Mouse (Mus musculus): ENCODE measurements at regions not wholly inside any gene's neighbourhood (a gene's known extent, or its start where the extent isn't known, plus 50 kb on each side); places are given as distances from the start of the nearest gene placed in this dataset.

DNA sequence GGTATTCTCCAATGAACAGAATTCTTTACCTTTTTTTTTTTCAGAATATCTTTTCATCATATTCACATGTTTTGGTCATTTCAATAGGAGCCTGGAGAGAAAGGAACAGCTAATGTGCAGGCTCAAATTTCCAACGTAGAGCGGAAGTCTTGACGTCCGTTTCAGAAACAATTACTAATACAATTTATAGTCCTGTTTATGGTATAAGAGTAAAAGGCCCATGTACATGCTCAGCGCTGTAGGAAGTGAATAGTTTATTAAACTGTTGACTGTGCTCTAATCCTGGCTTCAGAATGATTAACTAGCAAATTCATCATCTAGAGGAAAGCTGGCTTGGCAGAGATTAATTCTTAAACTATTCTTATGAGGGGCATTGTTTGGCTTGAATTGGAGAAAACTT is 142.1 kb downstream of the Pik3r1 start:
- no peak for ATAC-seq (ENCODE audit: low FRiP score)
- H3K4me2 ChIP-seq = no peak overlapping the region
- no peaks in the 10 kb centered on the region for H3K9me3 ChIP-seq
- peaks cover 5% of the 10 kb centered on the region for H3K4me1 ChIP-seq
- H3K4me3 ChIP-seq (replicated peaks) = no peak overlapping the region
- no peak overlapping the region for H3K9ac ChIP-seq
- 82% methylated on average over 5 of the region's 5 CpGs for WGBS
- no peaks in the 10 kb centered on the region for H3K27me3 ChIP-seq
- no peaks in the 10 kb centered on the region for H3K36me3 ChIP-seq (replicated peaks)
- no peak overlapping the region for H3K27ac ChIP-seq

DNA sequence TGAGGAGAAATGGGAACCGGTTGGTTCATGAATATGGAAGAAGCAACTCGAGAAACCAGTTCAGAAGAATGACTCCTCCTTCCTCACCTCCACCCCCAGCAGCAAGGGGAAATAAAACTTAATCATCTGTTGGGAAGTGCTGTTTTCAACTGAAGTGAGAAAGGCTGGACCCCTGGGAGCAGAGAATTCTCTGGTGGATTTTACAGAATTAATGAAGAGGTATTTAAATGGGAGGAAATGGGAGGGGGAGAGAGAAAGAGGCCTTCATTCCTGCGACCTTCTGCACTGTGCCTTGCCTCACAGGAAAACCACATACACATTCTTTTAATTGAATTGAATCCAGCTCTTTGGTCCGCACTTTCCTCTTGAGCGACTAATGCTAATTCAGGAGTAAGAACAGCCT is 143.8 kb downstream of the Pik3r1 start:
- Histone ChIP-seq H3K4me1 (peaks cover 5% of the 10 kb centered on the region), H3K4me2 (no peak overlapping the region), H3K9ac (no peak overlapping the region), H3K27ac (no peak overlapping the region), H3K36me3 (replicated peaks) (no peaks in the 10 kb centered on the region), H3K27me3 (no peaks in the 10 kb centered on the region), H3K4me3 (replicated peaks) (no peak overlapping the region), H3K9me3 (no peaks in the 10 kb centered on the region)
- WGBS = 21% methylated on average over 5 of the region's 5 CpGs
- peak; percentile 57; the same call in 1 of the 2 replicates for ATAC-seq (ENCODE audit: low FRiP score)

DNA sequence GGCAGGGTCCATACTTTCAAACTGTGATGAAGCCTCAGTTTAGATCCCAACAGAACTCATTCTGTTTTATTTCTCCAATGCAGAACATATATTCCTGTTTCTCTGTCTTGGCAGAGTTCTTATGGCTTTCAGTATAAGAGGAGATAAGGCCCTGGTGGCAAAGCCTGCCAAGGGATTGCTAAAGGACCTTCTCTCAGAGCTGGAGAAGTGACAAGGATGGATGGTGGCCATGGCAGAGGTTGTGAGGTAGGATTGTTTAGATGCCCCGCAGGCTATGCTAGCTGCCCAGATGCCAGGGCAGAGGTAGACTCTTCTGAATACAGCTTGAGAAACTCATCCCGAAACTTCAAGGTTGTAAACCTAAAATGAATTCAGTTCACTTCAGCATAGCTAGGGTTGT is 145.4 kb downstream of the Pik3r1 start:
- no peak for ATAC-seq (ENCODE audit: low FRiP score)
- 91% methylated on average over 2 of the region's 2 CpGs for WGBS
- Histone ChIP-seq H3K9ac (no peak overlapping the region), H3K4me1 (peaks cover 5% of the 10 kb centered on the region), H3K9me3 (no peaks in the 10 kb centered on the region), H3K27me3 (no peaks in the 10 kb centered on the region), H3K4me3 (replicated peaks) (no peak overlapping the region), H3K27ac (no peak overlapping the region), H3K36me3 (replicated peaks) (no peaks in the 10 kb centered on the region), H3K4me2 (no peak overlapping the region)

DNA sequence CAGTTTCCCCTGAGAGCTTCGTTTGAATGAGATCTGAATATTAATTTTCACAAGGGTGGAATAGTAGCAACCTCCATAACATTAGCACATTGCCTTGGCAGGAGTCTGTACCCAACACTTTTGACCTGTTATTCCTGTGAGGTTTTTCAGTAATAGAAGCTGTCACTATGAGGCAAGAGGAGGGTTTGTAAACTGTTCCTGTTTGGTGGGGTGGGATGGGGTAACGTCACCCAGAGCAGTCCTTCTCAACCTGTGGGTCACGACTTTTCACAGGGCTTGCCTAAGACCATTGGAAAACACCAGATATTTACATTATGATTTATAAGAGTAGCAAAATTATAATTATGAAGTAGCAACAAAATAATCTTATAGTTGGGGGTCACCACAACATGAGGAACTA is 147.4 kb downstream of the Pik3r1 start:
- H3K27ac ChIP-seq = no peak overlapping the region
- 82% methylated on average over 3 of the region's 3 CpGs for WGBS

DNA sequence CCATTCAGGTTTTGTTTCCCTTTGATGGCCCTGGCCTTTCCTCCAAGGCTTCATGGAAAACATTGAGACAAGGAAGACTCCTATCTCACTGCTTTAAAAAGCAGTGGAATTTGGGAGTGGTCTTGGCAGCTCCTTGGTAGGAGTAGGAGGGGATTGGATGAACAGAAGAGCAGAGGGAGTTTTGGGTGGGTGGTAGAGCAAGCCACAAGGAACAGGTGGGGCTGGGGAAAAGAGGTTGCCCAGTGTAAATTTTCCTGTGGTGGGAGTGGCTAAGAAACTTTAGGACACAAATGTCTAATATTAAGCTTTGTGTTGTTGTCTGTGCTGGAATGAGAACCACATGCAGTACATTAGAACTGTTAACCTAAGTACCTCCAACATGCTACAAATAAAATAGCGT is 148.9 kb downstream of the Pik3r1 start:
- no peak for ATAC-seq (ENCODE audit: low FRiP score)
- Histone ChIP-seq H3K9me3 (no peaks in the 10 kb centered on the region), H3K9ac (no peak overlapping the region), H3K4me2 (no peak overlapping the region), H3K27ac (no peak overlapping the region), H3K36me3 (replicated peaks) (no peaks in the 10 kb centered on the region), H3K4me1 (peaks cover 2% of the 10 kb centered on the region; the same call in 1 of the 2 replicates), H3K4me3 (replicated peaks) (no peak overlapping the region), H3K27me3 (no peaks in the 10 kb centered on the region)
- WGBS = 76% methylated on average over 1 of the region's 1 CpGs

More for the DNA sequence above, 147.4 kb downstream of the Pik3r1 start:
- Histone ChIP-seq H3K27me3 (no peaks in the 10 kb centered on the region), H3K4me3 (replicated peaks) (no peak overlapping the region), H3K9ac (no peak overlapping the region), H3K4me2 (no peak overlapping the region), H3K4me1 (peaks cover 5% of the 10 kb centered on the region), H3K9me3 (no peaks in the 10 kb centered on the region), H3K36me3 (replicated peaks) (no peaks in the 10 kb centered on the region)
- no peak for ATAC-seq (ENCODE audit: low FRiP score)

DNA sequence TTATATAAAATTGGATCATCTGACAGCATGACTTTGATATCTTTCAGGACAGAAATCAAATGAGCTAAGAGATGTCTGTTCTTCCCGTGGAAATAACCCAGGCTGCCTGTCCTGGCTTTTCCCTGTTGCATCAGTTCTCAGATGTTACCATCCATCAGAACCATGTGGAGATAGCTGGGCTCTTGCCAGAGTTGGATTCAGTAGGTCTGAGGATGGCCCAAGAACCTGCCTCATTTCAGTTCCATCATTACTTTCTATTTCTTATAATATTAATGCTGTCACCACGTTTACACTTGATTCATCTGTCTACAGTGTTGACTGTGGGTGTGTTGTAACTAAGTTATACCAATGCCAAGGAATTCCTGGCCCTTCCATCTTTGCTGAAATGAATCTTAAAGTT is 155.2 kb downstream of the Pik3r1 start:
- Histone ChIP-seq H3K27ac (no peak overlapping the region), H3K4me3 (replicated peaks) (no peak overlapping the region), H3K9me3 (no peaks in the 10 kb centered on the region), H3K27me3 (no peaks in the 10 kb centered on the region), H3K36me3 (replicated peaks) (no peaks in the 10 kb centered on the region), H3K4me1 (no peaks in the 10 kb centered on the region), H3K9ac (no peak overlapping the region), H3K4me2 (no peak overlapping the region)
- ATAC-seq (ENCODE audit: low FRiP score) = no peak
- WGBS = 73% methylated on average over 2 of the region's 2 CpGs

DNA sequence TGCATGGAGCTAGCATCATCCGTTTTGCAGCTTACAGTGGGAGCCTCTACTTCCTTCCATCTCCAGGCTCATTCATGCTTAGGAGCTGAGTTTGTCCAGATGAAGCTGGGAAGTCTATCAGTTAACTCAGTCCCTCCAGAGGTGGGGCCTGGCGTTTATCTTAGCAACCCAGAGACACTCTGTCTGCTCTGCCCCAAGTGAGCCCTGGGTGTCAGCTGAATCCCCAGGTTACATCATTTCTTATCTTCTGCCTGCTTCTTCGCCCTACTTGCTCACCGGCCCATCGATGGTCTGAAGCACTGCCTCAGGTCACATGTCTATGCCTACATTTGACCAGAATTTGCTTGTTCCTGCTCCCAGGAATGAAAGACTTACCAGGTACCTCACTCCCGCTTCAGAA is 156.3 kb downstream of the Pik3r1 start:
- Histone ChIP-seq H3K9ac (no peak overlapping the region), H3K4me1 (no peaks in the 10 kb centered on the region), H3K27ac (no peak overlapping the region), H3K4me3 (replicated peaks) (no peak overlapping the region), H3K36me3 (replicated peaks) (no peaks in the 10 kb centered on the region), H3K27me3 (no peaks in the 10 kb centered on the region), H3K4me2 (no peak overlapping the region), H3K9me3 (no peaks in the 10 kb centered on the region)
- no peak for ATAC-seq (ENCODE audit: low FRiP score)
- 94% methylated on average over 6 of the region's 6 CpGs for WGBS

DNA sequence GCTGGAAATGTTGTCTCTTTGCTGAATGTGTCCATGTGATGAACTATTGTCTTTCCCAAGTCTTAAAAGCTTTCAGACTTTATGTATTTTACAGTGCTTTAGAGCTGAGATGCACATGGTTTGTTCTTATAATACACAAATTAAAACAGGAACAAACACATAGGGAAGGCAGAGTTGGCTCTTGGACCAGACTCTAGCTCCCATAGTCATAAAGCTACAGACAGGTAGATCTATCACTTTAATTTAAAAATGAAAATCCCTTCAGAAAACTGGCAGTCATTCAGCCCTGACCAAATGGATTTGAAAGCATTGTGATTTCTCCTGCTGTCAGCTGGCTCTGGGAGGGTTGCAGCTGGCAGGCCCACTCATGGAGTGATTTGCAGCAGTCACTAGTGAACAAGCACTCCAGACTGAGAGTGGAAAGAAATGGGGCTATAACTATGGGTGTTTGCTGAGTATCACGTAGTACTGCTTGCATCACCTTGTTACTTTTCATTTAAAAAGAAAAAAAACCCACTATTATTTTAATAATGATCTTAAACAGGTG is 161.8 kb downstream of the Pik3r1 start:
- no peak for ATAC-seq (ENCODE audit: low FRiP score)
- H3K27ac ChIP-seq = no peak overlapping the region
- H3K4me2 ChIP-seq = no peak overlapping the region
- H3K36me3 ChIP-seq (replicated peaks) = no peaks in the 10 kb centered on the region
- no peaks in the 10 kb centered on the region for H3K4me1 ChIP-seq
- no peaks in the 10 kb centered on the region for H3K9me3 ChIP-seq
- no peak overlapping the region for H3K9ac ChIP-seq
- no peaks in the 10 kb centered on the region for H3K27me3 ChIP-seq
- 67% methylated on average over 1 of the region's 1 CpGs for WGBS
- no peak overlapping the region for H3K4me3 ChIP-seq (replicated peaks)

DNA sequence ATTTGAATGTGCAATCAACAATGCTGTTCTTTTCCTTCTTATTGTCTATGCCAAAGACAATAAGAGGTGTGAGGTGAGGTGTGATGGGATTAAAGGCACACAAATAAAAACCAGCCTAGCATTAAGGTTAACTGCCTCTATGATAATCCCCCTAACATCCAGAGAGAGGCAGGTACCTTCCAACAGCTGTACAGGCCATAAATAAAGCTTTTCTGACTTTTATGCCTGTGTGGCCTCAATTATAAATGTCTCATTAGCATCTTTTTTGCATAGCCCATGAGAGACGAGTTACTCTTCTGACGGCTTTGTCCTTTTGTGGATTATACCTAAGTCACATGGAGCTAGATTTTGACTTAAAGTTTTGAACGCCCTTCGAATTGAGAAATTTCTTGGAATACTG is 162.3 kb downstream of the Pik3r1 start:
- ATAC-seq (ENCODE audit: low FRiP score) = no peak
- WGBS = 83% methylated on average over 4 of the region's 4 CpGs
- H3K36me3 ChIP-seq (replicated peaks) = no peaks in the 10 kb centered on the region
- H3K27ac ChIP-seq = no peak overlapping the region
- H3K9ac ChIP-seq = no peak overlapping the region
- H3K4me3 ChIP-seq (replicated peaks) = no peak overlapping the region
- no peaks in the 10 kb centered on the region for H3K4me1 ChIP-seq
- H3K4me2 ChIP-seq = no peak overlapping the region
- H3K27me3 ChIP-seq = no peaks in the 10 kb centered on the region
- no peaks in the 10 kb centered on the region for H3K9me3 ChIP-seq

DNA sequence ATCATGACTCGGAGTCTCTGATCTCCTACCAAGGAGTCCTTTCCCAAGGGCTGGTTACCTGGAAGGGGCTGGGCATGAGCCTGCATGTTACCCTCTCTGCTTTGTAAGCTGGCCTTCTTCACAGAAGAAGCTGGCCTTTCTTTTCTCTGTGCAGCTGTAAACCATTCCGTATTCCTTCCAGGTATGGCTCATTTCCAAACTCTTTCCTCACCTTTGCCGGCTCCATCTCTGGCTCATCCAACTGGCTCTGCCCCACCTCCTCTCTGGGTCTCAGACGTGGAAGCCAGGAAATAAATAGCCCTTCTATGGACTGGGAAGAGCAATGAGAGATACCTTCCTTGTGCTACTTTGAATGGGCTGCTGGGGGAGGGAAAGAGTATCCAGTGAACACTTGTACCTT is 163.0 kb downstream of the Pik3r1 start:
- 73% methylated on average over 4 of the region's 4 CpGs for WGBS
- Histone ChIP-seq H3K27me3 (no peaks in the 10 kb centered on the region), H3K4me3 (replicated peaks) (no peak overlapping the region), H3K4me1 (no peaks in the 10 kb centered on the region), H3K4me2 (no peak overlapping the region), H3K27ac (no peak overlapping the region), H3K36me3 (replicated peaks) (no peaks in the 10 kb centered on the region), H3K9me3 (no peaks in the 10 kb centered on the region), H3K9ac (no peak overlapping the region)
- no peak for ATAC-seq (ENCODE audit: low FRiP score)

DNA sequence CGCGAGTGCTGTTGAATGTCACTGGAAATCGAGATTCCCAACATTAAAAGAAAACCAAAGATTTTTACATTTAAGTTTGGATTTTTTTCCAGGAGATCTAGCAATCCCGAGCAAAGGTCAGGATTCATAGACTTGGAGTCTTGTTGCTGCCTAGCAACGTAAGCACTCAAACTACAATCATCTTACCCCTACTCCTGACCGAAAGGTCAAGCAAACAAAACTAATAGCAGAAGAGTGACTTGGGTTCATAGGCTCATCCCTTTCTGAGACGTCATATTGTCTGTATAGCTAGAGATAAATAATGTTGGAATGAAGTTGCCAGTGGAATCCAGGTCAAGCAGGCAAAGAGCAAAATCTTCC is 169.9 kb downstream of the Pik3r1 start:
- no peak overlapping the region for H3K27ac ChIP-seq
- no peaks in the 10 kb centered on the region for H3K9me3 ChIP-seq
- no peaks in the 10 kb centered on the region for H3K4me1 ChIP-seq
- WGBS = 93% methylated on average over 7 of the region's 7 CpGs
- no peaks in the 10 kb centered on the region for H3K27me3 ChIP-seq
- H3K4me2 ChIP-seq = no peak overlapping the region
- ATAC-seq (ENCODE audit: low FRiP score) = no peak
- no peak overlapping the region for H3K9ac ChIP-seq
- no peaks in the 10 kb centered on the region for H3K36me3 ChIP-seq (replicated peaks)
- H3K4me3 ChIP-seq (replicated peaks) = no peak overlapping the region

DNA sequence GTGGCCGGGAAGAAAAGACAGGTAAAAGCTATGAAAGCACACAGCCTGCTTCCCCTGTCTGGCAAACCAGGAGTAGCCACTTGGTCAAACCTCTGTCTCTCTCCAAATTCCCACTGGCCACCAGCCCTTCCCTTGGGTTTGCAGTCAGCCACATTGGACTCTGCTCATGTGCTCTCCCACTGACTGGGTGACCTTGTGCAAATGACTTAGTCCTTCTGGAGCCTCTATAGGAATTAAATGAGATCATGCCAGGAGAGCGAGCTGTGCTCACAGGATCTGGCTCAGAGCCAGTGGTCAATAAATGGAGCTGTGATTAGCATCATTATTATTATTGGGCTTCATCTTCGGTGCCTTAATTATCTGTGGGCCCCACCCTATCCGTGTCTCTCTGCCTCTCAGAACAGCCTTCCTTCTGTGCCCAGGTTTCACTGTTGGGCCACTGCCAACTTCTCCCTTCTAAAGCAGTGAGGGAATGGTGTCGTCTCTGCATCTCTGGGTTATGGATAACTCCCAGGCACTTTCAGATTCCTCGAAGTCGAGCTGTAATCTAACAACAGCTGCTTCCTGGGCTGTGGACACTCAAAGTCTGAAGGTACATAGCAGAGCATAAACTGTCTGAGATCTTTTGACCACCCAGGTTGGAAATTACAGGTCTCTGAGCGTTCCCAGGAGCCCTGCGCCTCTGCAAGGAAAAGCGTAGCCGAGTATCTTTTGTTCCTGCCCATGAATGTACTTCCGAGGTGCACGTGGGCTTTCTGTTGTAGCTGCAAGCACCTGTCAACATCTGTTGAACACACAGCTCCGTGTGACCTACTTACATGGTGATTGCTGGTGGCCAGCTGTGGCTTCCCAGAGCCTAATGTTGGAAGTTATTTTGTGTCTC is 170.5 kb downstream of the Pik3r1 start:
- Histone ChIP-seq H3K4me3 (replicated peaks) (no peak overlapping the region), H3K9ac (no peak overlapping the region), H3K36me3 (replicated peaks) (no peaks in the 10 kb centered on the region), H3K27me3 (no peaks in the 10 kb centered on the region), H3K4me1 (no peaks in the 10 kb centered on the region), H3K9me3 (no peaks in the 10 kb centered on the region), H3K27ac (no peak overlapping the region), H3K4me2 (no peak overlapping the region)
- ATAC-seq (ENCODE audit: low FRiP score) = no peak
- WGBS = 75% methylated on average over 14 of the region's 14 CpGs

DNA sequence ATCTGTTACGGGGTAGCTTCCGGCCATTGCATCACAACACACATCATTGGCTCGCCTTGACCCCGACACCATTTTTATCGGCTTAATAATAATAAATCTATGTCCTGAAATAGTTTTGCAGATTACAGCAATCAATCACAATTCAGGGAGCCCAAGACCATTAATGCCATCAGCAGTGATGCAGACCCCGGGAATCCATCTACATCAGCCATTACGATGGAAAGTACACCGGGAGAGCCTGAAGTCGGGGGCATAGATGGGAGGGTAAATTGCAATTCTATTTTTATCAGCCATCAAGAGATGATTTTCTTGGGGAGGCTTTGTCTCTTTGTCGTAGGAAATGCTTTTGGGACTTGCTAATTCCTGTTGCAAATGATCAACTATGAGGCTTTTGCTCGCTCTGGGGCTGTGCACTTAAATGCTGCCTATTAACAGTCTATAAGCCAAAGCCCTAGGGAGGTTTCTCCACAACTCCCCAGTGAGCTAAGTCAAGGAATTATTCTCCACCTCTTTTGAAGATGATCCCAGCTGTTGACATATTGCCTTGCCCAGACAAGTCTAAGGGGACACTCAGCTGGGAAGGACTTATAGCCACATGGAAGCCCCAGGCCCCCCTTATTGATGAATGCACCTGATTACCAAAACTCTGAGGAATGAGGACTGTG is 173.4 kb downstream of the Pik3r1 start:
- Histone ChIP-seq H3K27ac (no peak overlapping the region), H3K36me3 (replicated peaks) (no peaks in the 10 kb centered on the region), H3K27me3 (no peaks in the 10 kb centered on the region), H3K4me1 (no peaks in the 10 kb centered on the region), H3K4me3 (replicated peaks) (no peak overlapping the region), H3K9me3 (no peaks in the 10 kb centered on the region), H3K9ac (no peak overlapping the region), H3K4me2 (no peak overlapping the region)
- WGBS = 85% methylated on average over 11 of the region's 11 CpGs
- no peak for ATAC-seq (ENCODE audit: low FRiP score)

Measured in forebrain, embryonic 12.5 days (tissue).